Comparison of ENCODE assay signal across 9 mouse cellular contexts in genomic region chr10:78457495-78458347, GRCm38 (mm10). TPM values are rescaled to one million over a fixed set of nuclear protein-coding genes. Genes with fewer than 3 reads are reported as not detected.
DNase-seq lines count a peak whose midpoint lies in the region; ATAC-seq and TF ChIP-seq lines count a peak whose summit lies in the region.
"Had no signal": no experiment of that assay in that cellular context is flagged by ENCODE, and none has a peak within 500 bp of the region (broad histone marks: within the 10 kb centered on the region; RNA-seq: fewer than 3 reads in every experiment).

No protein-coding gene starts in this region.

- peak; percentile 74 for ATAC-seq in lung, embryonic 14.5 days (ENCODE audit: insufficient read depth)
- ATAC-seq in neutrophil, adult 5-6 weeks (ENCODE audit: extremely low read depth, insufficient number of reproducible peaks, low FRiP score, poor library complexity, severe bottlenecking) = peak; percentile 64

- peak overlapping the region; percentile 36; the same call in 1 of the 2 replicates for H3K4me2 ChIP-seq in lung, embryonic 14.5 days

- H3K36me3 ChIP-seq in embryonic facial prominence, embryonic 10.5 days (replicated peaks) = no peaks in the 10 kb centered on the region
- no peaks in the 10 kb centered on the region for H3K36me3 ChIP-seq in lung, embryonic 14.5 days (ENCODE audit: insufficient read depth)

- WGBS in embryonic facial prominence, embryonic 10.5 days = 31% methylated on average over 10 of the region's 10 CpGs
- 20% methylated on average over 10 of the region's 10 CpGs for WGBS in lung, embryonic 14.5 days

- peak; percentile 66 for DNase-seq in right cerebral cortex, adult 18-20 months
- DNase-seq in right cerebral cortex, postnatal 25 days = no peak
- DNase-seq in embryonic facial prominence, embryonic 10.5 days (ENCODE audit: low spot score) = peak; percentile 46
- DNase-seq in heart, adult 9 months (ENCODE audit: low spot score in 2 of 2) = peak; percentile 70 to 73
- DNase-seq in kidney, adult 8-10 months = peak; percentile 56 to 58
- peak; percentile 57 for DNase-seq in lung, embryonic 14.5 days
- DNase-seq in cerebellum, postnatal 14 days = no peak

- peaks cover 36% of the 10 kb centered on the region for H3K4me1 ChIP-seq in embryonic facial prominence, embryonic 10.5 days
- H3K4me1 ChIP-seq in lung, embryonic 14.5 days (ENCODE audit: insufficient read depth) = peaks cover 6% of the 10 kb centered on the region; the same call in 1 of the 2 replicates

- peak overlapping the region; percentile 44; the same call in 1 of the 2 replicates for H3K27ac ChIP-seq in embryonic facial prominence, embryonic 10.5 days (replicated peaks)
- 0 out of 2 replicates have a peak overlapping the region, but pooled peaks have one; percentile 42 for H3K27ac ChIP-seq in lung, embryonic 14.5 days (ENCODE audit: low read depth)

- peak; percentile 24; the same call in 1 of the 2 replicates for TF ChIP-seq CTCF in lung, embryonic 14.5 days (IDR thresholded peaks at IDR 0.05; ENCODE audit: low read depth)

- no peaks in the 10 kb centered on the region for H3K9me3 ChIP-seq in embryonic facial prominence, embryonic 10.5 days
- no peaks in the 10 kb centered on the region for H3K9me3 ChIP-seq in lung, embryonic 14.5 days (ENCODE audit: low read depth, low read length)

- no peak overlapping the region for H3K9ac ChIP-seq in lung, embryonic 14.5 days

- no peak overlapping the region; the same call in 1 of the 2 replicates for H3K4me3 ChIP-seq in embryonic facial prominence, embryonic 10.5 days
- no peak overlapping the region for H3K4me3 ChIP-seq in lung, embryonic 14.5 days (ENCODE audit: low read depth, low read length)

- peaks cover under 1% of the 10 kb centered on the region; the same call in 1 of the 2 replicates for H3K27me3 ChIP-seq in embryonic facial prominence, embryonic 10.5 days (replicated peaks; ENCODE audit: low read depth, poor library complexity, severe bottlenecking)
- H3K27me3 ChIP-seq in lung, embryonic 14.5 days (ENCODE audit: insufficient read depth, low read length) = no peaks in the 10 kb centered on the region

RNA-seq across cellular contexts. Expression of gene Pdxk, which starts 7.1 kb away (rescaled TPM):
- polyA plus RNA-seq in embryonic facial prominence, embryonic 10.5 days (2016; fragmentation: Nextera tagmentation; extraction: Ambion mirVana) = 11.9 and 13.2 TPM in 2 replicates
- polyA plus RNA-seq in lung, embryonic 14.5 days (2014; fragmentation: Nextera tagmentation; extraction: Ambion mirVana) = 5.9 and 6.9 TPM in 2 replicates
- total RNA-seq in neutrophil, adult 5-6 weeks (2017) = 5.2 and 6.0 TPM in 2 replicates

RNA-seq across cellular contexts. Expression of gene Cstb, which starts 32.3 kb away (rescaled TPM):
- 142 and 149 TPM in 2 replicates for polyA plus RNA-seq in embryonic facial prominence, embryonic 10.5 days (2016; fragmentation: Nextera tagmentation; extraction: Ambion mirVana)
- 201 and 211 TPM in 2 replicates for polyA plus RNA-seq in lung, embryonic 14.5 days (2014; fragmentation: Nextera tagmentation; extraction: Ambion mirVana)
- total RNA-seq in neutrophil, adult 5-6 weeks (2017) = 40.5 and 40.9 TPM in 2 replicates

RNA-seq across cellular contexts. Expression of gene Rrp1, which starts 44.9 kb away (rescaled TPM):
- 358 and 365 TPM in 2 replicates for polyA plus RNA-seq in embryonic facial prominence, embryonic 10.5 days (2016; fragmentation: Nextera tagmentation; extraction: Ambion mirVana)
- 239 and 249 TPM in 2 replicates for polyA plus RNA-seq in lung, embryonic 14.5 days (2014; fragmentation: Nextera tagmentation; extraction: Ambion mirVana)
- total RNA-seq in neutrophil, adult 5-6 weeks (2017) = 258 and 282 TPM in 2 replicates

RNA-seq across cellular contexts. Expression of gene Olfr1358, which starts 59.5 kb away (rescaled TPM):
- not detected in 2 replicates for polyA plus RNA-seq in embryonic facial prominence, embryonic 10.5 days (2016; fragmentation: Nextera tagmentation; extraction: Ambion mirVana)
- polyA plus RNA-seq in lung, embryonic 14.5 days (2014; fragmentation: Nextera tagmentation; extraction: Ambion mirVana) = not detected in 2 replicates
- total RNA-seq in neutrophil, adult 5-6 weeks (2017) = not detected in 2 replicates
- total RNA-seq: adrenal gland, adult 18-20 months had no signal

Comparison
In these comparisons a context has a peak if more than half of its experiments do, and no peak if none do; other contexts are left out.
1. DNase-seq: peak in right cerebral cortex, adult 18-20 months (single experiment), embryonic facial prominence, embryonic 10.5 days (single experiment), heart, adult 9 months (2 of 2), kidney, adult 8-10 months (2 of 2) and lung, embryonic 14.5 days (single experiment); none in right cerebral cortex, postnatal 25 days (single experiment) and cerebellum, postnatal 14 days (0 of 2).